Mouse (Mus musculus) intestine, embryonic 15.5 days (tissue): ENCODE measurements around the gene Myh8. TPM values are rescaled to one million over a fixed set of nuclear protein-coding genes. Genes with fewer than 3 reads are reported as not detected.

Source experiments
- ATAC-seq: fragments of 200-750 bp; cut with Nextera tagmentation; 2 replicates; pipeline ENCODE4 v1.8.0; 2017; ENCODE audit warnings: moderate TSS enrichment, moderate library complexity
- H3K27ac ChIP-seq: fragments of 300-500 bp; sonication (generic); 2 replicates; pipeline ENCODE4 v1.5.1; 2015; ENCODE audit warnings: mild to moderate bottlenecking, inconsistent platforms
- H3K27me3 ChIP-seq: fragments of 300-500 bp; sonication (generic); replicated peaks from 2 replicates; pipeline ENCODE4 v1.6.1; 2015; ENCODE audit warnings: inconsistent platforms
- H3K36me3 ChIP-seq: fragments of 300-500 bp; sonication (generic); 2 replicates; pipeline ENCODE4 v1.6.1; 2015; ENCODE audit warnings: inconsistent platforms
- H3K4me1 ChIP-seq: fragments of 300-500 bp; sonication (generic); replicated peaks from 2 replicates; pipeline ENCODE4 v1.6.1; 2015; ENCODE audit warnings: inconsistent platforms
- H3K4me2 ChIP-seq: fragments of 300-500 bp; sonication (generic); replicated peaks from 2 replicates; pipeline ENCODE4 v1.6.1; 2015; ENCODE audit warnings: mild to moderate bottlenecking, inconsistent platforms
- H3K4me3 ChIP-seq: fragments of 300-500 bp; sonication (generic); replicated peaks from 2 replicates; pipeline ENCODE4 v1.5.1; 2015; ENCODE audit warnings: inconsistent platforms
- H3K9ac ChIP-seq: fragments of 300-500 bp; sonication (generic); 2 replicates; pipeline ENCODE4 v1.6.1; 2015; ENCODE audit warnings: inconsistent platforms
- H3K9me3 ChIP-seq: fragments of 300-500 bp; sonication (generic); 2 replicates; pipeline ENCODE4 v1.6.1; 2016; ENCODE audit warnings: inconsistent platforms
- WGBS: fragments of 180-500 bp; shearing (Covaris S2); methylation state at CpG from one replicate; pipeline ENCODE4 v1.1.7; 2015; 5-methylcytosine and 5-hydroxymethylcytosine counted together
- polyA plus RNA-seq: library from polyadenylated mRNA; unstranded; fragments of >200 nt; fragmentation: Nextera tagmentation; extraction: Ambion mirVana; gene quantifications from 2 replicates; pipeline ENCODE4 v1.2.1, GENCODE M21; 2015

The Myh8 gene
- polyA plus RNA-seq, 1 experiment from 2014 or later: 1.5 TPM

- Histone ChIP-seq H3K4me1 (no peaks in the 10 kb centered on the region), H3K4me2 (no peak overlapping the region), H3K9me3 (no peaks in the 10 kb centered on the region), H3K27ac (no peak overlapping the region), H3K4me3 (no peak overlapping the region), H3K9ac (no peak overlapping the region), H3K27me3 (no peaks in the 10 kb centered on the region), H3K36me3 (no peaks in the 10 kb centered on the region)
- 48% methylated on average over 15 of the region's 15 CpGs for WGBS
- ATAC-seq: no peak
Observed at GRCm38 (mm10) chr11:67313733-67314452, 37.0 kb downstream of the Myh8 start.

- no peak within 1 kb of the TSS for H3K27ac ChIP-seq
- H3K4me1 ChIP-seq: no peaks in the 10 kb centered on the region
- no peaks in the 10 kb centered on the region for H3K9me3 ChIP-seq
- no peaks in the 10 kb centered on the region for H3K27me3 ChIP-seq
- H3K4me3 ChIP-seq: no peak within 1 kb of the TSS
- no peak for ATAC-seq
- no peak within 1 kb of the TSS for H3K9ac ChIP-seq
- no peak within 1 kb of the TSS for H3K4me2 ChIP-seq
- 85% methylated on average over 7 of the region's 7 CpGs for WGBS
- H3K36me3 ChIP-seq: no peaks in the 10 kb centered on the region
Observed at GRCm38 (mm10) chr11:67321358-67321757, 44.4 kb downstream of the Myh8 start, which contains the start of gene Myh13. Gene Myh13, plus strand, starts transcription at chr11:67321658.

DNA sequence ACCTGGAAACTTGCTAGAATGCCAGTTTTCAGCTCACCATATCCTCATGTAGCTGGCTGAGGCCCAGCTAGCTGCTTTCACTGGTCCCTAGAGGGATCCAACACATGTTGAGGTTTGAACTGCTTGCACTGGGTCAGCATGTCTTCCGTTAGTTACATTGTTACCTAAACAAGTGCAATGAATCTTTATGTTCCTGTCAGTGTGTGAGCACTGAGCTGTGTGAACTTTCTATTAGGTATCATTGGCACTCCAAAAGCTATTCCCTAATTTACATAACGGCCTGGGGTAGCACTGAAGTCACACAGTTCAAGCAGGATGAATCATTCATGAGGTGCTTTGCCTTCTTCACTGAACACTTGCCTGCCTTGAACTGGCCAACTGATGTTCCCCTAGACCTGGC, 49.6 kb downstream of the Myh8 start:
- no peak overlapping the region for H3K4me2 ChIP-seq
- H3K4me1 ChIP-seq: no peaks in the 10 kb centered on the region
- no peaks in the 10 kb centered on the region for H3K9me3 ChIP-seq
- H3K4me3 ChIP-seq: no peak overlapping the region
- 75% methylated on average over 2 of the region's 2 CpGs for whole genome bisulfite sequencing
- H3K27ac ChIP-seq: no peak overlapping the region
- H3K36me3 ChIP-seq: no peaks in the 10 kb centered on the region
- no peak for ATAC-seq
- no peaks in the 10 kb centered on the region for H3K27me3 ChIP-seq
- no peak overlapping the region for H3K9ac ChIP-seq

DNA sequence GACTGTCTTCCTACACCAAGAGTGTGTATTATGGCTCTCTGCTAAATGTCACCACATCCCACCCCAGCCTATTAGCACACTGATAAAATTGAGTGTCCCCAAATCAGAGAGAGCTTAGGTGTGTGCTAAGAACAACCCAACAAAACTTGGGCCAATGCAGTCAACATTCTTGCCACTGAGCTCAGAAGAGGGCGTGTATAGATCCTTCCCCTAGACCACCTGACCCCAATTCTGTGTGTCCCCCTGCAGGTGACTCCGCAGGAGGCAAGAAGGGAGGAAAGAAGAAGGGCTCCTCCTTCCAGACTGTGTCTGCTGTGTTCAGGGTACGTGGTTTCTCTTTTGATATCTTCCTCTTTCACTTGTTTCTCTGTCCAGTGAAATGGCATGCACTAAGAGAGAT, 67.6 kb downstream of the Myh8 start:
- H3K27me3 ChIP-seq: 0 out of 2 replicates have a peak, but pooled peaks cover 4% of the 10 kb centered on the region
- H3K4me2 ChIP-seq: no peak overlapping the region
- ATAC-seq: no peak
- no peak overlapping the region for H3K27ac ChIP-seq
- H3K4me1 ChIP-seq: no peaks in the 10 kb centered on the region
- no peaks in the 10 kb centered on the region for H3K9me3 ChIP-seq
- WGBS: 64% methylated on average over 3 of the region's 3 CpGs
- no peak overlapping the region for H3K4me3 ChIP-seq
- no peaks in the 10 kb centered on the region for H3K36me3 ChIP-seq
- H3K9ac ChIP-seq: no peak overlapping the region

DNA sequence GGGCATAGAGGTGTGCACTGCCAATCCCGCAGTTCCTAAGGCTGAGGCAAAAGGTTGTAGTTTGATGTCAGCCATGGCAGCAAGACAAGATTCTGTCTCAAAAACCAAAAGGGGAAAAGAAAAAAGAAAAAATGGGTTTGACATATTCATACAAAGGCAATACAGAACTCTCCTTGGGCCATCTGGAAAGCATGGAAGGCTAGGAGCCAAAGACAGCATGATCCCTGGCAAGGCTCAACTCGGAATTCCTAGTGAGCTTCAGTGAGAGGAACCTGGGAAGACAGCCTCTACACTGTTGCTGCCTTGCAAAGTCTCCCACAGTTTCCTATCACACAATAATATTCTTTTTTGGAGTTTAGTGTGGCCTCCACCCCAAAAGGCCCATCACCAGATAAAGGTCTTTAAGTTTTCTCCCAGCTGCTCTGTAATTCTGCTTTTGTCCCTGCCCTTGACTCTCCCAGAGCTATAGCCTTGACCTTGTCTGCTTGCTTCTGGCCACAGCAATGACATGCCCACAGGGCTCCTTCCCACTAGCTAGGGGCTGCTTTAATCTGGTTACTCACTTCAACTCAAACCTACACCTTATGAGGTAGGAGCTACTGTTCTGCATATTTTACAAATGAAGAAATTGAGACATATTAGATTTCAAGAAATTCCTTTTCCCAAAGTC, 68.4 kb downstream of the Myh8 start:
- no peak overlapping the region for H3K4me2 ChIP-seq
- H3K4me1 ChIP-seq: no peaks in the 10 kb centered on the region
- H3K9ac ChIP-seq: no peak overlapping the region
- H3K4me3 ChIP-seq: no peak overlapping the region
- WGBS: 64% methylated on average over 2 of the region's 2 CpGs
- H3K27ac ChIP-seq: no peak overlapping the region
- no peaks in the 10 kb centered on the region for H3K36me3 ChIP-seq
- no peak for ATAC-seq
- H3K27me3 ChIP-seq: 0 out of 2 replicates have a peak, but pooled peaks cover 4% of the 10 kb centered on the region
- no peaks in the 10 kb centered on the region for H3K9me3 ChIP-seq

DNA sequence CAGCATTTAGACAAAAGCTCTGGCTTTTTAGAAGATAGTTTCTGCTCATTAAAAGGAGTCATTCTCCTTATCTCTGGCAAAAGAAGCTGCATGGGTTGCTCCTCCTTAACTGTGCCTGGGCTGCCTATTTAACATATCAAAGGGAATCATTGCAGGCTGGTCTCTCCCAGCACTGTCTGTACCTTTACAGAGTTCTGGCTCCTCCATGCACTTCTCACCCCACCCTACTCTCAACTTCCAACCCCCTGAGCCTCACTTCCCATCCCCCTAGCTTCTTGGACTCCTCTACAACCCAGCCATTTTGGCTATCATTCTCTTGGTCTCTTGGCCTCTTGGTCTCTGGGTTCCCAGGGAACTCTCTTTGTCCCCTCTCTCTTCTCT, 68.9 kb downstream of the Myh8 start:
- Histone ChIP-seq H3K4me1 (no peaks in the 10 kb centered on the region), H3K27me3 (0 out of 2 replicates have a peak, but pooled peaks cover 4% of the 10 kb centered on the region), H3K36me3 (no peaks in the 10 kb centered on the region), H3K9ac (no peak overlapping the region), H3K4me2 (no peak overlapping the region), H3K9me3 (no peaks in the 10 kb centered on the region), H3K27ac (no peak overlapping the region), H3K4me3 (no peak overlapping the region)
- ATAC-seq: no peak

DNA sequence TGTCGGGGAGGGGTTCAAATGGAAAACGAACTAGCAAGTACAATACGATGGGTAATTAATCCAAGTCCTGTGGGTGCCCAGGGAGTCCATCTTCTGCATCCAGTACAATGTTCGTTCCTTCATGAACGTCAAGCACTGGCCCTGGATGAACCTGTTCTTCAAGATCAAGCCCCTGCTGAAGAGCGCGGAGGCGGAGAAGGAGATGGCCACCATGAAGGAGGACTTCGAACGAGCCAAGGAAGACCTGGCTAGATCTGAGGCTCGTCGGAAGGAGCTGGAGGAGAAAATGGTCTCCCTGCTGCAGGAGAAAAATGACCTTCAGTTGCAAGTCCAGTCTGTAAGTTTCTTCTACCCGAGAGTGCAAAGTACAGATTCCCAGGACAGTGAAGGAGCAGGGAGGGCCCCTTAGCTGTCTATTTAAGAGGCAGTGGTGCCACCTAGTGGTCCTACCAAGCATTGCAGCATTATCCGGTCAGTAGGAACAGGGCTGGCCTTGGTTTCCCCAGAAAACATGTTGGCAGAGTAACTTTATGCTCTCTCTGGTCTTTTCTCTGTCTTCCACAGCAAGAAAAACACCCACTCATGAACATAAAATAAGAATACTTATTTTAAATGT, 73.3 kb downstream of the Myh8 start:
- Histone ChIP-seq H3K9ac (no peak overlapping the region), H3K4me3 (no peak overlapping the region), H3K9me3 (no peaks in the 10 kb centered on the region), H3K27me3 (0 out of 2 replicates have a peak, but pooled peaks cover 4% of the 10 kb centered on the region), H3K4me1 (no peaks in the 10 kb centered on the region), H3K27ac (no peak overlapping the region), H3K4me2 (peak overlapping the region; percentile 15; the same call in 1 of the 2 replicates), H3K36me3 (no peaks in the 10 kb centered on the region)
- 44% methylated on average over 14 of the region's 14 CpGs for WGBS
- peak; percentile 82 for ATAC-seq

GRCm38 (mm10) chr11:67353011-67353410, 76.1 kb downstream of the Myh8 start:
- no peak for ATAC-seq
- Histone ChIP-seq H3K36me3 (no peaks in the 10 kb centered on the region), H3K27ac (no peak overlapping the region), H3K27me3 (0 out of 2 replicates have a peak, but pooled peaks cover 4% of the 10 kb centered on the region), H3K9ac (no peak overlapping the region), H3K4me1 (no peaks in the 10 kb centered on the region), H3K9me3 (no peaks in the 10 kb centered on the region), H3K4me2 (no peak overlapping the region), H3K4me3 (no peak overlapping the region)
- WGBS: 58% methylated on average over 4 of the region's 4 CpGs

DNA sequence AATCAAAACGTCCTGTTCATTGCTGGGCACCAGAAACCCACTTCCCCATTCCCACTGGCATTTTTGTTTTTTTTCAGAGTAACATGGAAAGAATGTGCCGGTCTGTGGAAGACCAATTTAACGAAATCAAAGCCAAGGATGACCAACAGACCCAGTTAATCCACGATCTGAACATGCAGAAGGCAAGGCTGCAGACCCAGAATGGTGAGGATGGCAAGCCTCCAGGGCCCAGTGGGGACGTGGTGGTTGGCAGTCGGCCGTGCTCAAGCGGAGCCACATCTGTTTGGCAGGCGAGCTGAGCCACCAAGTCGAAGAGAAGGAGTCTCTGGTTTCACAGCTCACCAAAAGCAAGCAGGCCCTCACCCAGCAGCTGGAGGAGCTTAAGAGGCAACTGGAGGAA, 81.1 kb downstream of the Myh8 start:
- Histone ChIP-seq H3K36me3 (no peaks in the 10 kb centered on the region), H3K4me1 (no peaks in the 10 kb centered on the region), H3K4me3 (no peak overlapping the region), H3K9ac (no peak overlapping the region), H3K9me3 (no peaks in the 10 kb centered on the region), H3K27me3 (no peaks in the 10 kb centered on the region), H3K27ac (no peak overlapping the region), H3K4me2 (no peak overlapping the region)
- WGBS: 79% methylated on average over 10 of the region's 10 CpGs
- no peak for ATAC-seq

Other genes with a start within 250 kb of the Myh8 start
- 20.8 and 24.2 TPM in 2 replicates for gene Adprm, start 224.5 kb upstream of the Myh8 start, polyA plus RNA-seq
- gene Sco1, start 224.5 kb upstream of the Myh8 start, polyA plus RNA-seq: 19.5 and 20.7 TPM in 2 replicates
- gene Myh3, start 198.8 kb upstream of the Myh8 start, polyA plus RNA-seq: 0.48 and 1.2 TPM in 2 replicates
- 0.03 TPM in 1 of 2 replicates, not detected in the other for gene Myh2, start 106.1 kb upstream of the Myh8 start, polyA plus RNA-seq
- gene Myh1, start 77.1 kb upstream of the Myh8 start, polyA plus RNA-seq: 0.03 TPM in 1 of 2 replicates, not detected in the other
- 0.08 TPM in 1 of 2 replicates, not detected in the other for gene Myh4, start 39.1 kb upstream of the Myh8 start, polyA plus RNA-seq
- not detected in 2 replicates for gene Myh13, start 44.5 kb downstream of the Myh8 start, polyA plus RNA-seq
- gene Gas7, start 178.3 kb downstream of the Myh8 start, polyA plus RNA-seq: 10.1 and 10.4 TPM in 2 replicates